Mouse (Mus musculus) liver, embryonic 15.5 days (tissue): ENCODE measurements at regions not wholly inside any gene's neighbourhood (a gene's known extent, or its start where the extent isn't known, plus 50 kb on each side); places are given as distances from the start of the nearest gene placed in this dataset.
A peak's percentile ranks its signal among the peaks of the same experiment; 100 is the strongest.

ENCODE experiments used
- ATAC-seq: fragments of 200-750 bp; cut with Nextera tagmentation; 2 replicates; pipeline ENCODE4 v1.8.0; 2017; ENCODE audit warnings: moderate number of reproducible peaks, mild to moderate bottlenecking, moderate library complexity; ENCODE audit not compliant: insufficient read depth
- H3K27ac ChIP-seq: fragments of 300-500 bp; sonication (generic); replicated peaks from 2 replicates; pipeline ENCODE4 v1.5.1; 2015; ENCODE audit warnings: mild to moderate bottlenecking, inconsistent platforms
- H3K27me3 ChIP-seq: fragments of 300-500 bp; sonication (generic); 2 replicates; pipeline ENCODE4 v1.6.1; 2015; ENCODE audit warnings: mild to moderate bottlenecking, inconsistent platforms
- H3K36me3 ChIP-seq: fragments of 300-500 bp; sonication (generic); replicated peaks from 2 replicates; pipeline ENCODE4 v1.6.1; 2015; ENCODE audit warnings: moderate library complexity, mild to moderate bottlenecking, inconsistent platforms
- H3K4me1 ChIP-seq: fragments of 300-500 bp; sonication (generic); replicated peaks from 2 replicates; pipeline ENCODE4 v1.6.1; 2015; ENCODE audit warnings: inconsistent platforms
- H3K4me2 ChIP-seq: fragments of 300-500 bp; sonication (generic); 2 replicates; pipeline ENCODE4 v1.6.1; 2015; ENCODE audit warnings: moderate library complexity, mild to moderate bottlenecking, inconsistent platforms
- H3K4me3 ChIP-seq: fragments of 300-500 bp; sonication (generic); replicated peaks from 2 replicates; pipeline ENCODE4 v1.5.1; 2015; ENCODE audit warnings: mild to moderate bottlenecking, inconsistent platforms
- H3K9ac ChIP-seq: fragments of 300-500 bp; sonication (generic); 2 replicates; pipeline ENCODE4 v1.6.1; 2015; ENCODE audit warnings: moderate library complexity, mild to moderate bottlenecking, inconsistent platforms
- H3K9me3 ChIP-seq: fragments of 300-500 bp; sonication (generic); replicated peaks from 2 replicates; pipeline ENCODE4 v1.6.1; 2016; ENCODE audit warnings: inconsistent platforms
- WGBS: fragments of 180-500 bp; shearing (Covaris S2); methylation state at CpG from one replicate; pipeline ENCODE4 v1.1.7; 2015; ENCODE audit warnings: mixed read lengths; ENCODE audit not compliant: insufficient replicate concordance; 5-methylcytosine and 5-hydroxymethylcytosine counted together

DNA sequence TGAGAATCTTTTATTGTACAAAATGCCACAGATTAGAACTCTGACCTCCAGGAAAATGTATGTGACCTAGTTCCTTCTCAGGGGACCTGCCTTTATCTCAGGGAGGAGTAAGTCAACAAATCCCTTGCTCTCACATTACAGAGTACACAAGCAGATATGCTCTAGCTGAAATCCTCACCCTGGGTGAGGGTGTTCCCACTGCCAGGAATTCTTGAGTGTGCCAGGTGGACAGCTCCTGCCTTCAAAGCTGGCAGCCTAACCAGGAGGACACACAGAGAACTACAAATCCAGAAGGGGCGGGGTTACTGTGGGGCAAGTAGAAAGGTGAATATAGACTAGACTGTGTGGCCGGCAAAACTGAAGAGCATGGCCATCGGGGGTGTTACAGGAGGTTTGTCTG lies 141.9 kb upstream of the Cdyl start:
- Histone ChIP-seq H3K9ac (no peak overlapping the region), H3K27ac (no peak overlapping the region), H3K27me3 (no peaks in the 10 kb centered on the region), H3K4me1 (no peaks in the 10 kb centered on the region), H3K4me2 (no peak overlapping the region), H3K9me3 (no peaks in the 10 kb centered on the region), H3K4me3 (no peak overlapping the region), H3K36me3 (no peaks in the 10 kb centered on the region)
- no peak for ATAC-seq
- WGBS: 73% methylated on average over 3 of the region's 3 CpGs

DNA sequence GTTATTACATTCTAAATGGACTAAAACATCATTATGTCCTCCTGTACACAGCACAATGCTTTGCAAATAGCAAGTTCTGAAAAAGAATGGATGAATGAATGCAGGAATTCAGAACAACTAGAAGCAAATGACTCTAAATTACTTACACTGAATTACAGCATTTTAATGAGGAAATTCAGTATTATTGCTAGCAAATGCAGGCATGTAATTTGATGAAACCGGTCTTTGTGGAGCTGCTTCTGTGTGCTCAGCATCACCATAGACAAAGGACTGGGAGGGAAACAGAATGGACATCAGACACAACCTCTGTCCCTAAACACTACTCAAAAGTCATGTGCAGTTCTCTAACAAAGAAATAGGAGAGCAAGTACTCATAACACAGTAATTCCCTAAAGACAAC lies 137.4 kb upstream of the Cdyl start:
- Histone ChIP-seq H3K9ac (no peak overlapping the region), H3K36me3 (no peaks in the 10 kb centered on the region), H3K4me3 (no peak overlapping the region), H3K27me3 (no peaks in the 10 kb centered on the region), H3K4me1 (no peaks in the 10 kb centered on the region), H3K4me2 (no peak overlapping the region), H3K9me3 (no peaks in the 10 kb centered on the region), H3K27ac (no peak overlapping the region)
- WGBS: 70% methylated on average over 1 of the region's 1 CpGs
- ATAC-seq: no peak

DNA sequence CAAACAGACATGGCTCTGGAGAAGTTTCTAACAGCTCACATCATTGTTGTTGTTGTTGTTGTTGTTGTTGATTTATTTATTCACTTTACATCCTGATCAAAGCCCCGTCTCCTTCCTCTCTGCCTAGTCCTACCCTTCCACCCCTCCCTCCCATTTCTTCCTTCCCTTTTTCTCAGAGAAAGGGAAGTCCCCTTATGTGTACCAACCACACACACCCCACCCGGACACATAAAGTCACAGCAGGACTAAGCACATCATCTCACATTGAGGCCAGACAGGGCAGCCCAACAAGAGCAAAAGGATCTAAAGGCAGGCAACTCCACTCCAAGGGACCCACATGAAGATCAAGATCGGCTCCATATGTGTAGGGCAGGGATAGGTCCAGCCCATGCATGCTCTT lies 130.1 kb upstream of the Cdyl start:
- H3K9me3 ChIP-seq: no peaks in the 10 kb centered on the region
- H3K27ac ChIP-seq: no peak overlapping the region
- no peaks in the 10 kb centered on the region for H3K27me3 ChIP-seq
- H3K9ac ChIP-seq: no peak overlapping the region
- H3K4me1 ChIP-seq: no peaks in the 10 kb centered on the region
- 42% methylated on average over 3 of the region's 3 CpGs for WGBS
- no peaks in the 10 kb centered on the region for H3K36me3 ChIP-seq
- no peak overlapping the region for H3K4me3 ChIP-seq
- no peak overlapping the region for H3K4me2 ChIP-seq
- no peak for ATAC-seq

DNA sequence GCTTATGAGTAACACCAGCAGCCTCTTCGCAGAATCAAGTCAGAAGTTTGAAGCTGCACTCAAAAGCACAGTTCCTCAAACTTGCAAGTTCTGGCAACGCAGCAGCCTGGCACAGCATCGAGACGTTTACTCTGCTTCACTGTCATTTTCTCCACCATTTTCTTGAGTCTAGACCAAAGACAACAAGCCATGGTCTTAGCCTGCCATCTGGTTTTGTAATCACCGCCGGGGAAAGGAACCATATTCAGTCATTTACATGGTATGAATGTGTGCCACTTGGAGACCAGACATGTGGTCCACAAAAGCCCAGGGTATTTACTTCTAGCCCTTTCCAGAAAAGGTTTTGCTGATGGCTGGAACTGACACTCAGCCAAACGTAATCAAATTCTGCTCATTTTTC lies 122.5 kb upstream of the Cdyl start:
- no peaks in the 10 kb centered on the region for H3K9me3 ChIP-seq
- no peak for ATAC-seq
- H3K27ac ChIP-seq: no peak overlapping the region
- H3K36me3 ChIP-seq: no peaks in the 10 kb centered on the region
- 68% methylated on average over 7 of the region's 7 CpGs for WGBS
- no peak overlapping the region for H3K4me2 ChIP-seq
- no peak overlapping the region for H3K4me3 ChIP-seq
- no peaks in the 10 kb centered on the region for H3K27me3 ChIP-seq
- peaks cover 7% of the 10 kb centered on the region; the same call in 1 of the 2 replicates for H3K4me1 ChIP-seq
- H3K9ac ChIP-seq: no peak overlapping the region

DNA sequence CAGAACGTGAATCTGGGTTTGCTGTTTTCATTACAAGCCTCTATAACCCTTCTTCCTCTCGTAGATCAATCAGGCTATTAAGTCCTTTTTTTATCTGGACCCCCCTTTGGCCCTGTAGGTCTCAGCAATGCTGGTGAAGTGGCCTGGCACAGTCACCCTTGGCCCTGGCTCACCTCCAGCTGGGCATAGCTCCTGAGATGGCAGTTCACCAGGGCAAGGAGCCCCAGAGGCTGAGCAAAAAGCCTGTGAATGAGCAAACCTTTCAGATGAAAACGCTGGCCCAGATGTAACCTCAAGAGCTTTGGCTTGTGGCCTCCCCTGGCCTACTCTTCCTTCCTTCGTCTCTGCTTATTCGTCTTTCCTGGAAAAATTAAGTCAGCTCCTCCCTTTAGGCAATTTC lies 121.7 kb upstream of the Cdyl start:
- Histone ChIP-seq H3K4me2 (no peak overlapping the region), H3K27ac (no peak overlapping the region), H3K9me3 (no peaks in the 10 kb centered on the region), H3K4me1 (peaks cover 7% of the 10 kb centered on the region; the same call in 1 of the 2 replicates), H3K9ac (no peak overlapping the region), H3K36me3 (no peaks in the 10 kb centered on the region), H3K4me3 (no peak overlapping the region), H3K27me3 (no peaks in the 10 kb centered on the region)
- WGBS: 61% methylated on average over 5 of the region's 5 CpGs
- ATAC-seq: no peak

DNA sequence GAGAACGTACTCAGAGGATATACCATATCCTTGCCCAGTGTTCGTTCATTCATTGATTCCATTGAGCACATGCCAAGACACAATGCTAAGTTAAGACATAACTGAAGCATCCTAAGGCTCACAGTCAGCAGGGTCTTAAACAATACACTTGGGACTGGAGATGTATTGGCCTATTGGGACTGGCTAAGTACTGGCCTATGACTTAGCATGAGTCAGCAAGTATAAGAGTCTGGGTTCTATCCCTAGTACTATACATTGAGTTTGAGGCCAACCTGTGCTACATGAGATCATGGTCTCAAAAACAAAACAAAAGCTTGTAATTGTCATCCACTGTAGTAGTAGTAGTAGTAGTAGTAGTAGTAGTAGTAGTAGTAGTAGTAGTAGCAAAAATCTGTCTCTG lies 119.2 kb upstream of the Cdyl start:
- no peak overlapping the region for H3K4me3 ChIP-seq
- ATAC-seq: peak; percentile 37; the same call in 1 of the 2 replicates
- 66% methylated on average over 2 of the region's 2 CpGs for WGBS
- peaks cover 7% of the 10 kb centered on the region; the same call in 1 of the 2 replicates for H3K4me1 ChIP-seq
- H3K4me2 ChIP-seq: no peak overlapping the region
- no peaks in the 10 kb centered on the region for H3K36me3 ChIP-seq
- no peak overlapping the region for H3K27ac ChIP-seq
- H3K9ac ChIP-seq: no peak overlapping the region
- no peaks in the 10 kb centered on the region for H3K9me3 ChIP-seq
- H3K27me3 ChIP-seq: no peaks in the 10 kb centered on the region

DNA sequence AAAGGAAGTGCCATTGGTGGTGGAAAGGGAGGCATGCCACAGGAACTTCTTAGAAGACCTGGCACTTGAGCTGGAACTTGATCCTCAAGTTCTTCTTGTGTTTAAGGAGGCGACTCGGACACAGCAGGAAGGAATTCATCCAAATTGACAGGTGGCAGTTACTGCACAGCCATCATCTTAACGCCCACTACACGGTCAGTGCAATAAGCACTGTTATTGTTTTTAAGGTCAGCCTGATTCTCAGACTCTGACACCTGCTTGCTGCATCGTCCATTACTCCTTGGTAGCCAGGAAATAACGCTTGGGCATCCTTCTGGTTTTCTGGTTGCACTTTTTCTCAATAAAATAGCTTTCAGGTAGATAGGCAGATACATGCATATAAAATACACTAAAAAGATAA lies 118.6 kb upstream of the Cdyl start:
- Histone ChIP-seq H3K9me3 (no peaks in the 10 kb centered on the region), H3K27ac (no peak overlapping the region), H3K27me3 (no peaks in the 10 kb centered on the region), H3K36me3 (no peaks in the 10 kb centered on the region), H3K9ac (no peak overlapping the region), H3K4me2 (no peak overlapping the region), H3K4me1 (peaks cover 7% of the 10 kb centered on the region; the same call in 1 of the 2 replicates), H3K4me3 (no peak overlapping the region)
- no peak for ATAC-seq
- 62% methylated on average over 6 of the region's 6 CpGs for WGBS

DNA sequence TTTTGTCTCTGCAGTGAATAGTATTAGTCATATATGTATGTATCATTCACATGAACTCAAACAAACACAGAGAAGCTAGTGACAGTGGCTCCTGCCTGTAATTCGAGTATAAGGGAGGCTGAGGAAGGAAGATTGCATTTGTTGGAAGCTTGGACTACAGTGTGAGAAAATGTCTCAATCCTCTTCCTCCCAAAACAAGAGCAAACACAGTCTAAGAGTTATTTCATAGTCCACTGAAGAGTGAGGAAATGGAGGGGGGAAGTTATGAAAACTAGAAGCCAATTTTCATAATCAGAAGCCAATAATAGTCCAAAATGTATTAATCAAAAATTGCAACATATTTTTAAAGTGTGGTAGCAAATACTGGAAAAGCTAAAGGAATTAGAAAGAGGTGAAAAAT lies 95.6 kb upstream of the Cdyl start:
- no peak overlapping the region for H3K27ac ChIP-seq
- H3K9me3 ChIP-seq: no peaks in the 10 kb centered on the region
- no peaks in the 10 kb centered on the region for H3K36me3 ChIP-seq
- WGBS: 27% methylated on average over 1 of the region's 1 CpGs
- H3K4me3 ChIP-seq: no peak overlapping the region
- H3K9ac ChIP-seq: no peak overlapping the region
- no peak for ATAC-seq
- no peak overlapping the region for H3K4me2 ChIP-seq
- H3K27me3 ChIP-seq: no peaks in the 10 kb centered on the region
- no peaks in the 10 kb centered on the region for H3K4me1 ChIP-seq

DNA sequence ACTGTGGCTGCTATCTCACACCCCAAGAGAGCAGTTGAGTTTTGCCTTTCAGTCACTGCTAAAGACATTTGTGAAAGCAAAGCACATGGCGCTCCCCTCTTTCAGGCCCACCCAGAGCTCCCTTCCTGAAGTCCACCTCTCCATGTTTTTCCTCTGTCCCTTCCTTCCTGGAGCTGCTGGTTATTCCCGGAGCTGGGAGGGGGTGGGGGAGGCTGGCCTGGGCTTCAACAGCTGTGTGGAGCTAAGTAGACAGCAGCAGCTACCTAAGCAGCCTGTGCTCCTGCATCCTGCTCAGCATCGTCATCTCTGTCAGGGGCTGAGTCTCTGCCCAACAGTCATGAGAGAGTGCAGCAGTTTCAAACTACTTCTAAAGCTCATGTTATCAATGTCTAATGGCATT lies 78.0 kb upstream of the Cdyl start:
- H3K4me1 ChIP-seq: no peaks in the 10 kb centered on the region
- no peak overlapping the region for H3K4me3 ChIP-seq
- WGBS: 51% methylated on average over 3 of the region's 3 CpGs
- H3K36me3 ChIP-seq: no peaks in the 10 kb centered on the region
- no peak overlapping the region for H3K9ac ChIP-seq
- H3K27me3 ChIP-seq: no peaks in the 10 kb centered on the region
- no peak overlapping the region for H3K27ac ChIP-seq
- H3K9me3 ChIP-seq: no peaks in the 10 kb centered on the region
- H3K4me2 ChIP-seq: no peak overlapping the region
- no peak for ATAC-seq

DNA sequence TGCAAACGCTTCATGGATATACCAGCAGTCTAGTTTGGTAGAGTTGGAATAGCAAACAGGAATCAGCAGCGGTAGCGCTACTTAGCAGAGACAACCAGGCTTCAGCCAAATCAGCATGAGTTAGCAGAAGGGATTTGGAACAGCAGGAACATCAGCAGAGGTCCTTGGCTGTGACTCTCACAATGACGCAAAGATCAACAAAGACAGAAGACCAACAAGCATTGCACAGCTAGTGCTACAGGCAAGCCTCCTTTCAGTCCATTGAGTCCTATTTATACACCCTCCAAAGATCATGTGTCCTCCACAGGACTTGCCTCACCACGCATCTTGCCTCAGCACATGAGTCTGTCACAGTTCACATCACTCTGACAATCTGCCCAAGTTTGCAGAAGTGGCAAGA lies 61.6 kb upstream of the Cdyl start:
- no peak for ATAC-seq
- no peak overlapping the region for H3K9ac ChIP-seq
- H3K27ac ChIP-seq: no peak overlapping the region
- no peaks in the 10 kb centered on the region for H3K36me3 ChIP-seq
- H3K4me1 ChIP-seq: no peaks in the 10 kb centered on the region
- 83% methylated on average over 5 of the region's 5 CpGs for WGBS
- H3K9me3 ChIP-seq: no peaks in the 10 kb centered on the region
- H3K27me3 ChIP-seq: no peaks in the 10 kb centered on the region
- H3K4me2 ChIP-seq: no peak overlapping the region
- no peak overlapping the region for H3K4me3 ChIP-seq

DNA sequence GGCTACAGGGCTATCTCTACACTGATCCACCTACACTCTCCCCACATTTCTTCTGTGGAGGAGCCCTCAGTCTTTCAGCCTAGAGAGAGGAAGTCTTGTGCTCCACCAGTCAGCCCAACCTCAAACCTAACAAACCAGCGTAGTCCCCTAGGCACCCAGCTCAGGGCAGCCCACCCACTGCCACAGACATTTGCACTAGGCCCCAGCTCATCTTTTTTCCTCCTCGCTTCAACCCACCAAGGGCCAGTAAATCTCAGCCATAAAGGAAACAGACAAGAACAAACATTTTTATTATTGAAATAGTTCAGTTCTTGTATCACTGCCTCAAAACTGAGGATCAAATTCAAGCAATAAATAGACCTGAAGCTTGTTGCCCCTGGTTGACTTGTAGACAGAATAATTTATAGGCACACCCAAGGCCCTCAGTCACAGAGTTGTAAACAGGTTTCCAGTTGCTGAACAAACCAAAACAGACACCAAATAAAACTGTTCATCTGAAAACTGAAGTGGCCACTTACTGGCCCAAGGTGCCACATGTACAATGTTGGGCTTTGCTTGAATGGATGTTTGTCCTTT lies 58.0 kb upstream of the Cdyl start:
- H3K36me3 ChIP-seq: no peaks in the 10 kb centered on the region
- WGBS: 60% methylated on average over 2 of the region's 2 CpGs

DNA sequence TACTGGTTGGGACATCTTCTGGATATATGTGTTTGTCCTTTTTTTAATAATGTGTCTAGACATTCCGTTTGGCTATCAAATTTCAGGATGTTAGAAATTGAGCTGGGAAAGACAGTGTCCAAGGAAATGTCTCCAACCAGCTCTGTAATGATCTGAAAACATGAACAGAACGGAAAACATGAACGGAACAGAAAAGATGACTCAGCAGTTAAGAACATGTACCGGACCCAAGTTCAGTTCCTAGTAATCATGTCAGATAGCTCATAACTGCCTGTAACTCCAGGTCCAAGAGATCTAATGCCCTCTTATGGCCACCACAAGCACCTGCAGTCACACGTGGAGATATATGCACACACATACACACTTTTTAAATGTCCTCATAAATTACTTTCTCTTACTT lies 56.6 kb upstream of the Cdyl start:
- H3K4me2 ChIP-seq: no peak overlapping the region
- no peaks in the 10 kb centered on the region for H3K9me3 ChIP-seq
- H3K4me3 ChIP-seq: no peak overlapping the region
- no peak overlapping the region for H3K27ac ChIP-seq
- 82% methylated on average over 5 of the region's 5 CpGs for WGBS
- H3K9ac ChIP-seq: no peak overlapping the region
- peaks cover 23% of the 10 kb centered on the region for H3K4me1 ChIP-seq
- H3K27me3 ChIP-seq: no peaks in the 10 kb centered on the region
- H3K36me3 ChIP-seq: no peaks in the 10 kb centered on the region
- no peak for ATAC-seq

More for the DNA sequence above, 58.0 kb upstream of the Cdyl start:
- H3K4me1 ChIP-seq: peaks cover 13% of the 10 kb centered on the region
- no peak overlapping the region for H3K4me3 ChIP-seq
- no peaks in the 10 kb centered on the region for H3K9me3 ChIP-seq
- H3K9ac ChIP-seq: no peak overlapping the region
- ATAC-seq: no peak
- no peak overlapping the region for H3K4me2 ChIP-seq
- no peaks in the 10 kb centered on the region for H3K27me3 ChIP-seq
- H3K27ac ChIP-seq: no peak overlapping the region
